Mouse (Mus musculus) ES-E14 (cell line): ENCODE results near the gene Lig3. TPM values are rescaled to one million over a fixed set of nuclear protein-coding genes. Genes with fewer than 3 reads are reported as not detected.

ENCODE experiments used
- DNase-seq: peaks from one replicate; pipeline ENCODE4 v3.0.0-alpha.2; 2013; ENCODE audit warnings: low read depth, low spot score
- H3K27ac ChIP-seq: 2 replicates; pipeline ENCODE4 v1.5.1; 2012; ENCODE audit warnings: low read depth, mild to moderate bottlenecking, low read length, moderate library complexity, mixed read lengths; ENCODE audit not compliant: poor library complexity, insufficient read depth, severe bottlenecking
- H3K36me3 ChIP-seq: 2 replicates; pipeline ENCODE4 v1.6.1; 2012; ENCODE audit warnings: mild to moderate bottlenecking, low read length, moderate library complexity, mixed read lengths; ENCODE audit not compliant: control insufficient read depth, poor library complexity, insufficient read depth, severe bottlenecking
- H3K4me1 ChIP-seq, 2 experiments: fragments of 150-350 bp in 1 of 2; sonication (generic) in 1 of 2; 2 replicates each; pipeline ENCODE4 v1.6.1; 2012; ENCODE audit warnings: low read length in 2 of 2, mild to moderate bottlenecking in 1 of 2, mixed read lengths in 1 of 2; ENCODE audit not compliant: control insufficient read depth in 2 of 2, insufficient read depth in 2 of 2, poor library complexity in 1 of 2
- H3K4me3 ChIP-seq, 2 experiments: fragments of 150-350 bp in 1 of 2; sonication (generic) in 1 of 2; 2 replicates each; pipeline ENCODE4 v1.5.1; 2012; ENCODE audit warnings: low read length in 2 of 2, low read depth in 1 of 2, mild to moderate bottlenecking in 1 of 2, mixed read lengths in 1 of 2; ENCODE audit not compliant: insufficient read depth in 1 of 2, poor library complexity in 1 of 2, severe bottlenecking in 1 of 2
- H3K9ac ChIP-seq: 2 replicates; pipeline ENCODE4 v1.6.1; 2012; ENCODE audit warnings: low read depth, mild to moderate bottlenecking, low read length, mixed read lengths; ENCODE audit not compliant: poor library complexity, insufficient read depth, severe bottlenecking
- H3K9me3 ChIP-seq: fragments of 150-350 bp; sonication (generic); 2 replicates; pipeline ENCODE4 v1.6.1; 2012; ENCODE audit warnings: low read depth, mild to moderate bottlenecking, low read length; ENCODE audit not compliant: control insufficient read depth, insufficient read depth
- CHD2 ChIP-seq: IDR thresholded peaks from 2 replicates; pipeline ENCODE4 v1.6.1; 2014; ENCODE audit warnings: mild to moderate bottlenecking, low read depth, low read length, inconsistent platforms
- HCFC1 ChIP-seq: IDR thresholded peaks from 2 replicates; pipeline ENCODE4 v1.6.1; 2012; ENCODE audit warnings: low read length, inconsistent platforms, borderline replicate concordance; ENCODE audit not compliant: insufficient read depth
- MAFK ChIP-seq: IDR thresholded peaks from 2 replicates; pipeline ENCODE4 v1.6.1; 2014; ENCODE audit warnings: mild to moderate bottlenecking, low read depth, low read length, inconsistent platforms; ENCODE audit not compliant: insufficient read depth
- ZC3H11A ChIP-seq: IDR thresholded peaks from 2 replicates; pipeline ENCODE4 v1.6.1; 2012; ENCODE audit warnings: low read depth, mild to moderate bottlenecking, inconsistent platforms, low read length, borderline replicate concordance
- ZNF384 ChIP-seq: IDR thresholded peaks from 2 replicates; pipeline ENCODE4 v1.6.1; 2012; ENCODE audit warnings: low read depth, low read length, inconsistent platforms
- in situ Hi-C, 2 experiments: fragments of 600-800 bp; cut with MboI; formaldehyde crosslinking; loops; one replicate each; pipeline ENCODE4 v1.15.1; 2025; ENCODE audit warnings: low sequenced_read_pairs in 2 of 2, inconsistent platforms in 1 of 2; ENCODE audit not compliant: unreplicated experiment in 2 of 2
- total RNA-seq: library from RNA; depleted of rRNA; stranded (reverse); fragments of 300-350 nt; gene quantifications from 2 replicates; pipeline ENCODE4 v1.2.3, GENCODE M21; 2012

The Lig3 gene
- total RNA-seq, 1 experiment, result 66.5 TPM

- DNase-seq, result no peak
- Histone ChIP-seq H3K27ac (no peak overlapping the region), H3K36me3 (peaks cover 3% of the 10 kb centered on the region; the same call in 1 of the 2 replicates), H3K4me3 (peak overlapping the region; percentile 90 to 100), H3K9ac (peak overlapping the region; percentile 89; the same call in 1 of the 2 replicates), H3K4me1 (peaks cover 0 to 8% of the 10 kb centered on the region in 2 experiments; a peak in 3 of 4 replicates), H3K9me3 (no peaks in the 10 kb centered on the region)
- in situ Hi-C loops, result no loop called here
- TF ChIP-seq ZC3H11A, result no peak
- TF ChIP-seq HCFC1, result no peak
Observed at GRCm38 (mm10) chr11:82763261-82763660, 17.6 kb upstream of the Lig3 start.

DNA sequence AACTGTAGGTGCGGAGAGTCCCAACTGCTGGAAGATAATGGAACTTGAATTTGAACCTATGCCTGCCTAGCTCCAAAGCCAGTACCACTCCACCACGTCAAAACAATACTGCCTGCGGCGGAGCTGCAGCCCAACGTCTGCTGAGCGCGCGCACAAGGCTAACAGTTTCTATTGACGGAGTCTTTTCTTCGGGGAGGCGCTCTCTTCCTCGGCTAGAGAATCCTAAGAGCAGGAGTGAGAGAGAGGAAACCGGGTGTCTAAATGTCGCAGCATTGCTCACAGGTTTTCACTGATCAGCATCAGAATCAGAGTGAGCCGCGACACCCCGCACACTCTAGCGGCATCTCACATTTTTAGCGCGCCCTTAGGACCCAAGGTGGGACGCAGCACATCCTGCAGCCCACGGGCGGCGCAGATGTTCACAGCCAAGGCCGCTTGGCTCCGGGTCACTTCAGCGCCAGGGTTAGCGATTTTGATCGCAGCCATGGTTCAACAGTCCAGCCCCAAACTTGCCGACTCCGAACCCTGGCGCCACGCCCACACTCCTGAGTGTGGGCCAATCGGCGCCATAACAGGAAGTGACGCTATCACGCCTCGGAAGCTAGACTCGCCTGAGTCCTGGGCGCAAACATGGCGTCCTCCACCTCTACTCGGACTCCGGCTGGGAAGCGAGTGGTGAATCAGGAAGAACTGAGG lies 17.0 kb upstream of the Lig3 start, which contains the start of the genes Cct6b and Zfp830:
Cct6b (minus strand) TSS at position 580 of the 696 bp plus-strand sequence.
Zfp830 (plus strand) TSS at position 604 of the 696 bp plus-strand sequence.
- peak; percentile 92 for DNase-seq
- Histone ChIP-seq H3K4me1 (peaks cover 0 to 5% of the 10 kb centered on the region in 2 experiments; a peak in 3 of 4 replicates), H3K27ac (peak within 1 kb of the TSS; percentile 78), H3K4me3 (peak within 1 kb of the TSS; percentile 90 to 100), H3K9ac (peak within 1 kb of the TSS; percentile 94), H3K9me3 (no peaks in the 10 kb centered on the region), H3K36me3 (peaks cover 3% of the 10 kb centered on the region; the same call in 1 of the 2 replicates)
- in situ Hi-C loops, result no loop called here
- TF ChIP-seq CHD2 (no peak), HCFC1 (0 out of 2 replicates have a peak, but pooled peaks have one; percentile 21)

DNA sequence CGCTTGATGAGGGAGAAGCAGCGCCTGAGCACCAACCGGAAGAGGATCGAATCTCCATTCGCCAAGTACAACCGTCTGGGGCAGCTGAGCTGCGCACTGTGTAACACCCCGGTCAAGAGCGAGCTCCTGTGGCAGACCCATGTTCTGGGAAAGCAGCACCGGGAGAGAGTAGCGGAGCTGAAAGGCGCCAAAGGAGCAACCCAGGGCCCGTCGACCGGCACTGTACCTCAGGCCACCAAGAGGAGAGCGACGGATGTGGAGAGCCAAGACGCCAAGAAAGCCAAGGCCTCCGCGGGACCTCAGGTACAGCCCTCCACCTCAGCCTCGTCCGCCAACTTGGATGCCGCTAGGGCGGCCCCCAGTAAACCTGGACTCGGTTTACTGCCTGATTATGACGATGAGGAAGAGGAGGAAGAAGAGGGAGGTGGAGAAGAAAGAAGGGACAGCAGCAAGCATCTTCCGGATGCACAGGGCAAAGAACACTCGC lies 16.4 kb upstream of the Lig3 start:
- in situ Hi-C loops, result no loop called here
- TF ChIP-seq ZC3H11A, result no peak
- no peak for TF ChIP-seq MAFK
- no peak for TF ChIP-seq CHD2
- no peak for TF ChIP-seq ZNF384
- TF ChIP-seq HCFC1, result no peak
- Histone ChIP-seq H3K4me1 (peaks cover 0 to 3% of the 10 kb centered on the region in 2 experiments; a peak in 3 of 4 replicates), H3K27ac (peak overlapping the region; percentile 41; the same call in 1 of the 2 replicates), H3K36me3 (peaks cover 3% of the 10 kb centered on the region; the same call in 1 of the 2 replicates), H3K9me3 (no peaks in the 10 kb centered on the region), H3K4me3 (peak overlapping the region; percentile 90 to 100), H3K9ac (peak overlapping the region; percentile 94)
- DNase-seq, result no peak

DNA sequence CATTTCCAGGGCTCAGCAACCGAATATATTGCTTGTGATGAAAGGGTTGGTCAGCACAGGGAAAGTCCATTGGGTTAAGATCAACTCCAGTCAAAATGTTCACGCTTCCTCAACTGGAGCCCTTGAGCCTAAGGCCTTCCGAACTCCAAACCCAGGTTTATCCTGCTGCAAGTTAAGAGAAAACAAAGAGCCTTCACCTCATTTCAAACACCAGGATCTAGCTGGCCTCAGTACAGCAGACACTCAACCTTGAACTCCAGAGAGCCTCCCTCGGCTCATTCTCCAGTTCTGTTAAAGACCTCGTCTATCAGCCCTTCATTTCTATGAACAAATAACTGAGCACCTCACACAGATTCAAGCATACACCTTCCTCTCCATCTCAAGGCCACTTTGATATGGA lies 774 bp upstream of the Lig3 start:
- TF ChIP-seq ZNF384 (no peak), HCFC1 (no peak), CHD2 (no peak), MAFK (no peak), ZC3H11A (no peak)
- peaks cover 6% of the 10 kb centered on the region for H3K36me3 ChIP-seq
- peaks cover 0 to 2% of the 10 kb centered on the region in 2 experiments; a peak in 1 of 4 replicates for H3K4me1 ChIP-seq
- H3K9me3 ChIP-seq, result no peaks in the 10 kb centered on the region
- no peak for DNase-seq
- in situ Hi-C loops, result no loop called here
- no peak overlapping the region for H3K27ac ChIP-seq
- H3K9ac ChIP-seq, result peak overlapping the region; percentile 82; the same call in 1 of the 2 replicates
- H3K4me3 ChIP-seq, result peak overlapping the region; percentile 75 to 97
